Mouse (Mus musculus) left cerebral cortex, adult 8-10 months (tissue): ENCODE data around the gene Ap1g2. TPM values are rescaled to one million over a fixed set of nuclear protein-coding genes. Genes with fewer than 3 reads are reported as not detected.

Experiments
- DNase-seq, 2 experiments: peaks; one replicate each; pipeline ENCODE4 v3.0.0; 2022; ENCODE audit warnings: low spot score in 2 of 2
- total RNA-seq, 4 experiments: library from RNA; stranded (reverse); gene quantifications; 2 replicates each; pipeline ENCODE4 v1.2.4; 2022

Ap1g2 gene
- total RNA-seq, 4 experiments from 2014 or later, result 9.1 to 12.7 (median 12.1) TPM

DNA sequence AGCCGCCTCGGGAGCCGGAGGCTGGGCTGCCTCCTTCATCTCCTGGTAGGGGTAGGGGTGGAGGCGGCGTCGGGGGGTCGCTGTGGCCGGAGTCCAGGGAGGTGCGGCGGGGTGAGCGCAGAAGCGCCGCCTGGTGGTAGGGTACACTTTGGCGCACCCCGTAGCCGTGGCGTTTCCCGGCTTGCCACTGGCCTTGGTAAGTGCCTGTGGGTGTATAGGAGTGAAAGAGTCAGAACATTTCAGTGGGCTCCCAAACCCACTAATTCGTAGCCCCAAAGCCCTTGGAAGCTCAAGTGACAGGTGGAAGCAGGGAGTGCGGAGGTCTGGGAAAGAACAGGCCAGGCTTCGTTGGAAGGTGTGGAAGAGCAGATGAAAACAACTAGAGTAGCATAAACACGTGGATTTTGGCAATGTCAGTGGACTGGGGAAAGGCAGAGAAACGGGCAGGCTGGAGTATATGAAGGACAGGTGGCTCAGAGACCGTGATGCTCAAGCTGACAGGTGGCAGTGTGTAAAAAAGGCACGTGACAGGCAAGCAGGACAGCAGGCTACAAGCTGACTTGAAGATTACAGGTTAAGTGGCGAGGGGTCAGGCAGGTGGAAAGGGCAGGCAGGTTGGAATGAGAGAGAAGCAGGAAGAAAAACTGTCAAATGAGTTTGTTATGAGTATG, 7.7 kb upstream of the Ap1g2 start:
- no peak for DNase-seq

DNA sequence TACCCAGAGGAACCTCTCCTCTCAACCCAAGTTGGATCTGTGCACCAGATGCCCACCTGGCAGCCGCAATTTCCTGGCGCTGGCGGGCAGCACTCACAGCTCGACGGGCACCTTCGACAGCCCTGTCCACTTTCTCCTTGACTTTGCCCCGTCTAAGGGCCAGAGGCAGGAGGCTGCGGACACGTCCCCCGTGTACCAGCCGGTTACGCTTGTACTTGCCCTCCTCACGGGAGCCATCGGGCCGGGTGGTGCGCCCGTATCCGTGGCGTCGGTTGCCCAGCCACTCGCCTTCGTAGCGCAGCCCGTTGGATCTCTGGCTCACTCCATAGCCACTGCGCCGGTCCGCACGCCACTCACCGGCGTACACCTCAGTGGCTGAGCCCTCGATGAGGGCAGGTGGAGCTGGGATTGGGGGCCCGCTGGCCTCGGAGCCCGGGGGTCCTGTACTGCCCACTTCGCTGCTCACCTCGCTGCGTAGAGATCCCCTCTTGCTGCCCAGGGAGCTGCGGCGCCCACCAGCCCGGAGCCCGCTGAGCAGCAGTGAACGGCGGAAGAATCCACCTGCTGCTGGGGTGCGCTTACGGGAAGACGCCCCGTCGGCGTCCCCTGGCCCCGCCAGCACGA, 7.1 kb upstream of the Ap1g2 start:
- peak in 1 of 2 experiments; percentile 16 for DNase-seq

DNA sequence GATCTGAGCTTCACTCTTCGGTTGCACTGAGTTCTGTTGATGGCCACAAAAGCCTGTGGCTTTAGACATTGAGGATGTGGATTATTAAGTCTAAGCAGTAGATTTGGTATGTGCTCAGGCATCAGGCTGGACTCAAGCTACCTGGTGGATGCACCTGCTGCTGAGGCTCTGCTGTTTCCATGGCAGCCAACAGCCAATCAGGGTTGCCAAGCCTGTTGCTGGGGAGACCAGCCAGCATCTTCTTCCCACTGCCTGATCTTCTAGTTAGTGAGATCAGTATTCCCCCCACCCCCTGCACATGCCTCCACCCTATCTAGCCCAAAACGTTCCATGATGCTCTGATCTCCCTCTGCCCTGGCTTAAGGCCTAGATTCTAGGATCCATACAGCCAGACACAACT, 5.3 kb upstream of the Ap1g2 start:
- DNase-seq, result peak in 1 of 2 experiments; percentile 81

DNA sequence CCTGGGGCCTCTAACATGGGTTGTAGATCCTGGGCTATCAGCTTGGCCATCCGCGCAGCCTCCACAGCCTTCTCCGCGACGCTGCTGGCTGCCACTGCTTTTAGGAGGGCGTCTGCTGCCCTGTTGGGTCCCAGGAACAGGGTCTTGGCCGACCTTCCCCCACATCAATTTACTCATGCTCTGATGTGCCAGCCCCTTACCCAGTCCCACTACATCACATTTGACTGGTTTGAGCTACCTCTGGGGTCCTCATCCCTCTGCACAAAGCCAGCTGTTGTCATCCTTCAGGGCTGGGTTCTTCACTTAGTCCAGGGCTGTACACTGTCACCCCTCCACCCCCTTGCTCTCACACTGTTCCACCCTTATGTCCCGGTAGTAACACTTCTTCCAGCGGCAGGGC, 3.7 kb upstream of the Ap1g2 start:
- DNase-seq, result no peak

DNA sequence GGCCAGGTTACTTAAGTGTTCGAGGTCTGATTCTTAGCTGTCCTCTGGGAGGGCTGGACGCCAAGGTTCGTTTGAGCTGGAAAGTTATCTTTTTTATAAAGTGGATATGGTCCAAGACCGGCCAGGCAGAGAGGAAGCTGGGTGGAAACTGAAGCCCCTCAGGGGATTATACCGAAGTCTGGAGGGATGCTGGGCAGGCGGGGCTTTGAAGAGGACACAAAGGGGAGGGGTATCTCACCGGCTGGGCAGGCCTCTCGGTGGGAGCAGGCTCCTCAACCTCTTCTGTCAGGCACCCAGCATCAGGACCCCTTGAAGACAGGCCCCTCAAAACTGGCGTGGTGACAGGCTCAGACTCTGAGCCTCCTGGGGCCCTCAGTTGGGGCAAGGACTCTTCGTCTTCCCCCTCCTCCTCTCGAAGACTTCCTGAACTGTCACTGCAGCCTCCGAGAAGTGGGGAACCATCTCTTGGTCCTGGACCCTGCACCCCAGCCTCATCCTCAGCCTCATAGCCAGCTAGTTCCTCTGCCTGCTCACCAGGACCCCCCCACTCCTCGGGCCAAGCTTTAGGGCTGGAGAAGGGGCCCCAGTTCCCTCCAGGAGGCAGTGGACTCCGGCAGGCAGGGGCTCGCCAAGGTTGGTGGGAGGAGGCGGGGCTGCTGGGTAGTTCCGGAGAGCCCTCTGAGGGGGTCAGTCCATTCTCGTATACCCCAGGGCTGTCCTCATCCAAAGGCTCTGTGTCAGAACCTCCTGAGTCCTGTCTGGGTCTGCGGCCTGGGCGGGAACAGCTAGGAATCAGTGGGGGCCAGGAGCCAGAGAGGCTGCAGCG, 2.9 kb upstream of the Ap1g2 start:
- no peak for DNase-seq

DNA sequence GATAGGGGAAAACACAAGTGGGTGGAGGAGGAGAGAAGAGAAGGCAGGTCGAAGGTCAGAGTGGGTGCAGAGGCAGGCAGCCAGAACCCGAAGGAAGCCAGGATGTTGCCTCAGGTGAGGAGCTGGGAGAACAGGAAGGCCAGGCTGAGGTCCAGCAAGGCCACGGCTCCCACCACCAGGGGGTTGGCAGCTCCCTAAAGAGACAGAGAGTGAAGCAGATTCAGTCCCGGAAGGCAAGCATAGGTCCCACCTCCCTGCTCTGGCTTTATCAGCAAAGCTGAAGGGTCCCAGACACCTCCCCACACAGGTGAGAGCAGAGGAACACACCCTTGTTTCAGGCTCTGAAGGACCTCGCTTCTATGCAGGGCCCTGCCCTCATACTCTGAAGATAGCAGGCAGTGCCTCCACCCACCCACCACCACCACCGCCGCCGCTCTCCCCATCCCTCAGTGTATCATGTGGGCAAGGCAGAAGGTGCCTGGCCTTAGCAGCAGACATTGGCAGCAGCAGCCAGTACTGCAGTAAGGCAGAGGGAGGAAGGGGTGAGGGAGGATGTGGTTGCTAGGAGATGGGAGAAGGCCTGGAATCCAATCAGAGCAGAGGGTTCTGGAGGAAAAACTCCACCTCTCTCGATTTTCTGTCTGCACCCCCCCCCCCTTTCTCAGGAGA, 1.9 kb upstream of the Ap1g2 start:
- DNase-seq, result peak in 1 of 2 experiments; percentile 92

DNA sequence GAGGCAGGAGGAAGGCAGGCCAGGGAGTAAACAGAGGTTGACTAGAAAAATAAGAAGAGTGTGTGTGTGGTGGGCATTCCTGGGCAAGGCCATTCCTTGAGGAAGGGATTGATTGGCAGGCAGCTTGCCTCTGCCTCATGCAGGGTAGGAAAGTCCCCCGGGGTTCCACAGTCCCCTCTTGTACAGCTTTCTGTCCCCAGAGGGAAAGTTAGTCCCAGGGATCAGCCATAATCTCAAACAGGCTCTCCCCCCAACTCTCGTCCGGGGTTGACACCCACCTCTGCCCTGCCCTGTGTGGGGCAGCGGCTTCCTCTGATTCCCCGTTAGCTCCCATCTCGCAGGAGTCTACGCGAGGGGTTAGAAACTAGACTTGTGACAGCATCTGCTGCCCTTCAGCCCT, 597 bp upstream of the Ap1g2 start:
- DNase-seq, result no peak

DNA sequence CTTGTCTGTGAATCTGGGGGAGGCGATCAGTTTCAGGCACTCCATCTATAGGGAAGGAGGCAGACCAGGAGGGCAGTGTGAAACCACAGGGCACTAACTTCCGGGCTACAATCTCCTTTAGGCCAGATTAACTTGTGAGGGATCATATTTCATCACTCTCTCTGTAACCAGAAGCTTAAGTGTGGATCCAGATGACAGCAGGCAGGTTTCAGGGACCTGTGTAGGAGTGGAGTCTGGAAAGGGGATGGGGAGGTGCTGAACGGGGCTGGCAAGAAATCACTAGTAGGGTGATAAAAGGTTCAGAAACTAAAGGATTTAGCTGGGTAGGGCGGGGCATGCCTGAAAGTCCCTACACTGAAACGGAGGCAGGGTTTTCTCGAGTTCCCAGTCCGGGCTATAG, 1.0 kb downstream of the Ap1g2 start:
- DNase-seq, result no peak

DNA sequence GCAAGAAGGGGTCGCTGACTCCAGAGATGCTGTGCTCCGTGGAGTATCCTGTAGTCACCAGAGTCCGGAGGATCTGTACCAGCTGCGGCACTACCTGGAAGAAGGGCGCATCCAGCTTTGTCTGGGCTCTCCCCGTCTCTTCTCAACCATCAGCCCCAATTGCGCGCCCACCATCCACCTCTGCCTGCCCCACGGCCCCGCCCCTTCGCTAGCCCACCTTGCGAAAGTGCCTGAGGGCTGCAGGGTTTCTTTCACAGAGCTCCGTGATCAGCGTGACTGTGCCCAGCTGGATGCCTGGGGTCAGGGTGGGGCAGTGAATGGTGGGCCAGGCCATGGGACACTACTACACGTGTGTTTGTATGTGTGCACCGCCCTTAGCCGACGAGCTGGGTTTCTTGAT, 2.0 kb downstream of the Ap1g2 start:
- DNase-seq, result no peak

DNA sequence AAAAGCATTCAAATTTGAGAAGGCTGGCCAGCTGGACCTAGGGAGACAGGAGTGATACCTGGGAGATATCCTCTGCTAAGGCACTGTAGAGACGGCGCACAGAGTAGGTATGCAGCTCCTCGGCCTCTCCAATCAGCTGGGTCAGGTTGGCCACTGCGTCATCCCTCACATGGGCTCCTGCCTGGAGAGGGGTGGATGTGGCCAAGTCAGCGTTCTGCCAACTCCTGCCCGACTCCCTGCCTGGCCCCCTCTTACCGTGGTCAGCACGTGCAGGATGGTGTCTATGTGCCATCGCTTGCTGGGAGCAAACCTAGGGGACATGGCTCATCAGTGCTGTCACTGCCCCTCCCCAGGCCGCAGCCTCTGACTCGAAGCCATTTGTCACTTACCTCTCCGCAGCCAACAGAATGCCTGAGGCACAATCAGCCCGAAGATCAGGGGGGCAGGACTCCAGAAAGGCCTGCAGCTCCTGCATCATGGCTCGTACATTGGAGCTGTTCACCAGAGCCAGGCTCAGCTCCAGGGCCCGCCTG, 4.1 kb downstream of the Ap1g2 start:
- no peak for DNase-seq

DNA sequence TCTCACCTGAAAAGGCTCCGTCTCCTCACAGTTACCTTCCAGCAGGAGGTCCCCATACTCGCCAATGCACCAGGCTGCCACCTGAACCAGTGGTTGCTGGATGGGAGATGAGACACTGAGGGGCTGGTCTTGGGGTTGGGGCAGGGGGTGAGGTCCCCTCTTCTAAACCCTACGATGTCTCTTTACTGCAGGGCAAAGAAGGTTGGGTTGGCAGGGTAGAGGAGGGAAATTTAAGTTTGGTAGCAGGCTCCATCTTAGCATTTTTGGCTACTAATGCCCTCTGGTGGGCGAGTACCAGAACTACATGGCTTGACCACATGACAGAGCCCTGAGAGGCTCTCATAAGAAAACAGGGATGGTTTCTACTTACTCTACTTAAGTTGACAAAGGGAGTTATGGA, 4.8 kb downstream of the Ap1g2 start:
- no peak for DNase-seq

DNA sequence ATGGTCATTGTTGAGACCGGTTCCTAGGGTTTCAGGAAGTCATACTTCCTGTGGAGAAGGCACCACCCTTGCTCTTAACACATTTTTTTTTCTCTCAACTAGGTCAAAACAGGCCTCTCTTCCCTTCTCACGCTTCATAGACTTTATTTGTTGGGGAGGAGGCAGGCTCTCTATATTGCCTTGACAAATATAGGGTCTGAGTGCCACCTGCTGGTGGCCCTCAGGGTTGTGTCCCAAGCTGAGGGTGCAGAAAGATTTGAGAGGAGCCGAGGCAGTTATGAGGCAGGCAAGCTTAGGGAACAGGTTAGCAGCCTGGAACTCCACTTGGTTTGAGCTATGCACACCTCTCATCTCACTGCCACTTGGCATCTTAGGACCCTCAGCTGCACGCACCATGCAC, 8.3 kb downstream of the Ap1g2 start:
- DNase-seq, result no peak

DNA sequence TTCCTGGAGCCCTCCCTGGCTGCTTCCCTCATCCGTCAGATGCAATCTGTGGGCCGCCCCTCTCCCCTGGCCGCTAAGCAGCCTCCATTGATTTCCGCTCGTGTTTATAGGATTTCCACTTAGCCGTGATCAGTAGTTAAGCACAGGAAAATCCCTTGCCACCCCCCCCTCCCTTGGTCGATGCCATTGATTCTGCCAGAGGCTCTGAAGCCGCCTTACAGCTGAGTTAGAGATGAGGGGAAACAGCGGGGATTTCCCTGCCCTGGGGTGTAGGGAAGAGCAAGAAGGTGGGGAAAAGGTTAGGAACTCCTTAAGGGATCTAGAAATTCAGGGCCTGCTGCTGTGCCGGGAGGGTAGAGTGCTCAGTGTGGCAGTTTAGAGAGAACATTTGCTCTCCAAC, 8.7 kb downstream of the Ap1g2 start:
- no peak for DNase-seq

DNA sequence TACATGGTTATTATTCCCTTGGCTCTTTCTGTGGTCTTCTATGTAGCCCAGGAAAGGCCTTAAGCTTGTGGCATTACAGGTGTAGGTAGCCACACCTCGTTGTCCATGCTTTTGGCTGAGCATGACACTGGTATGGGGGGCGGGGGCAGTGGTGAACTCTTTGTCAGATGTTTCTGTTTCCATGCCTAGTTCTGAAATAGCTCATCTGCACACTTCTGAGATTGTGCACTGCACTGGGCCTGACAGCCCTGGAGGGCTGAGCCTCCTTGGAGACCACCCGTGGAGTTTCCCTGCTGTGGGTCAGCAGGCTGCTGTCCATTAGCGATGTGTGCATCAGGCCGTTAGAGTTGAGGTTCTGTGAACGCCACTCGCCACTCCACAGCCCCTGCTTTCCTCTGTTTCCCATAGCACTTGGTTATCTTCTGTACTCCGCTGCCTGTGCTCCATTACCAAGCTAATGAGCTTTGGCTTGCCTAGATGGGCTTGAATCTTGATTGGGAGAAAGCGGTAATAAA, 9.8 kb downstream of the Ap1g2 start:
- DNase-seq, result no peak

DNA sequence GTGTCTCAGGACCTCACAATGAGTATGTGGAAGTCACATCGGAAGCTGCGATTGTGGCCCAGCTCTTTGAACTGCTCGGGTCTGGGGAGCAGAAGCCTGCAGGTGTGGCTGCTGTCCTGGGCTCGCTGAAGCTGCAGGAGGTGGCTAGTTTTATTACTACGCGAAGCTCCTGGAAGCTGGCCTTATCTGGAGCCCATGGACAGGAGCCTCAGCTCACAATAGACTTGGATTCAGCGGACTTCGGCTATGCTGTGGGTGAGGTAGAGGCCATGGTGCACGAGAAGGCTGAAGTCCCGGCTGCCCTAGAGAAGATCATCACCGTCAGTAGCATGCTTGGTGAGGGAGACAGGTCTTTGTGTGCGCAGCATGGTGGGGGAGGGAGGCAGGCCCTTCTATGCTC, 10.7 kb downstream of the Ap1g2 start:
- DNase-seq, result no peak

DNA sequence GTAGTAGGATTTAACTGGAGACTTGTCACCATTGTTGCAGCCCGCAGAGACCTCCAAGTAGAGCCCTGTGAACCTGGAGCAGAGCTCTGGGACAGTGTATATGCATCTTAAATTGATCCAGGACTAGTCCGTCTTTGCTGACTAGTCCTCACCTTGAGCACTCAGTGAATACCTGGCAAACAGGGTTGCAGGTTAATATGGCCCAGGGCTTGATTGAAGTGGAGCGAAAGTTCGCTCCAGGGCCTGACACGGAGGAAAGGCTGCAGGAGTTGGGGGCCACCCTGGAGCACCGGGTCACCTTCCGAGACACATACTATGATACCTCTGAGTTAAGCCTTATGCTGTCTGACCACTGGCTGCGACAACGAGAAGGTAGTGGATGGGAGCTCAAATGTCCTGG, 11.1 kb downstream of the Ap1g2 start:
- DNase-seq, result no peak

DNA sequence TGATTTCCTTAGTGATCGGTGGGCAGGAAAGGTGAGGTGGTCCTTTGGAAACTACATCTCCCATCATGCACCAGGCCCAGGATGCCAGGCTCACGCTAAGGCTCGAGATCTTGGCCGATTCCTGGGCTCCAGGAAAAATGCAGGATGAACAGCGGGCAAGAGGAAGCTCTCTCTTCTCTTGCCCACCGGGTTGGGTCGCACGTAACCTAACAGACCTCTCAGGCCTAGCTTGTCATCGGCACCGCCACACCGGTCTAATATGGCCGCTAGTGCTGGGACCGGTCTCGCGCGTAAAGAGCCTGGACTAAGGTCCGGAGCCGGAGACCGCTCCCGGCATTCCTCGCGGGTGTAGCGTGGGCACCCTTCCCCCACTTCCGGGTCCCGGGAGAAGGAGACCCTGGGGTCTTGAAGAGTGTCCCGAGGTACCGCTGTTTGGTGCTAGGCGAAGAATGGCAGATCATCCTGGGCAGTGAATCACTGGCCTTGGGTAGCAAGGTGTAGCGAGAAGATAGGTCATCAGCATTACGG, 11.6 kb downstream of the Ap1g2 start, which contains the start of gene Thtpa:
Gene Thtpa, plus strand, starts transcription at position 81 of the 528 bp plus-strand sequence.
- no peak for DNase-seq

DNA sequence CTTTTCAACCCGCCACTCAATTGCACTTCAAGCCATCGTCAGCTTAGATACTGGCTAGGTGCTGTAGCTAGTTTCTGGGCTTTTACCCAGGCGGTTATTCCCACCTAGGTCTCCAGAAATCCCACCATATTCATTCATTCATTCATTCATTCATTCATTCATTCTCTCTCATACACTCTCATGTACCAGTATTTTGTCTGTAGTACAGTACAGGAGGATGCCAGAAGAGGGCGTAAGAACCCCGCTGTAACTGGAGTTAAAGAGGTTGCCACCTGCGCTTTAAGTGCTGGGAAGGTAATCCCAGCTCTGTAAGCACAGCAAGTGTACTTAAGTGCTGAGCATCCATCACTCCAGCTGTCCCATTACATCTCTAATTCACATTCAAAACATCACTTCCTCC, 12.5 kb downstream of the Ap1g2 start:
- DNase-seq, result no peak

DNA sequence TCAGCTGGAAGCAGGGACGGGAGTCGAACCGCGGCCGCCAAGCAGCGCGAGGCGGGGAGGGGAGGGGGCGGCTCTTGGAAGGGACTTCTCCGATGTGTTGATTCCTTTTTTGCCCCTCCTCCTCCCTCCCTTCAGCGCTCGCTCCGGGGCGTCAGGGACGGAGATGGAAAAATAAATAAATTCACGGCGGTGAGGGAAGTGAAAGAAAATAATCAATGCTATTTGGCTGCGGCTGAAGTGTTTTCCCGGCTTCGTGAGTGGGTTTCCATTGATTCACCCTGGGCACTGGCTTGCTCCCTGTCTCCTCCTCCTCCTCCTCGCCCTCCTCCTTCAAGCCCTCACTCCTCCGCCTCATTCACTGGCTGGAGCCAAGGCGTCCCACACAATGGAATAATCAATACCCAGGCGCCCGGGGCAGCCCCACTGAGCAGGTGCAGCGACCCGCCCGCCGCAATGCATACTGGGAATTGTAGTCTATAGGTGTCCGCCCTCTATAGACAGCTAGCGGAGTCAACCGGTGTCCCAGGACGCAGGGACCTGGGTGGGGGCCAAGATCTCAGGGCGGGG, 14.3 kb downstream of the Ap1g2 start, which contains the start of gene Zfhx2:
Gene Zfhx2, minus strand, starts transcription at position 314 of the 567 bp plus-strand sequence.
- DNase-seq, result peak; percentile 89 to 97

DNA sequence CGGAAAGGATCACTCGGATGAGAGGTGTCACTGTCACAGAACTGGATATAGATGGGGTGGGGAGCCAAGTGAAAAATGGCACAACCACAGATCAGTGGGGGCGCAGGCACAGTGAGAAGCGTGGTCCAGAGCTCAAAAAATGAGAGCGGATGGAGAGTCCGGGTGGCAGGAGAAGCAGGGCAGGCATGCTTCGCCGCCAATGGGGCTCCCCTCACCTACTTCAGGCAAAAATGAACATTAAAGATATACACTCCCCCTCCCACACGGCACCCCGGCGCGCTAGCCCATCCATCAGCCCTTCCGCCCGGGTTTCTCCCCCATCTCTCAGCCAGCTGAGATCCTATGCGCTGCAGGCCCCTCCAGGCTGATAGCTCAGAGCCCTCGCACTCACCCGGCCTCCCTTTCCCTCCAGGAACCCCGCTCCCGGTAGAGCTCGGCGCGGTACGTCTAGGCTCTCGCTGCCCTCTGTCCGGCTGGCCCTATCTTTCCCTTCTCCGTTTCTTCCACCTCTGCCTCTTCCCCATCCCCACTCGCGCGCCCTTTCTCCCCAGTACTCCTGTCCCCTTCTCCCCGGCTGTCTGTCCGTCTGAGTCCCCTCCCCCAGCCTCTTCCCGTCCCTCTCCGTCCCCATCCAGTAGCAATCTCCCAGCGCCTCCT, 15.1 kb downstream of the Ap1g2 start:
- DNase-seq, result no peak
